Mouse (Mus musculus): Measurements from ENCODE around the gene Adarb1. TPM values are rescaled to one million over a fixed set of nuclear protein-coding genes. Genes with fewer than 3 reads are reported as not detected.

Adarb1 gene
- polyA plus RNA-seq (2012; fragmentation: generic; extraction: Trizol): 4.5 TPM

- Histone ChIP-seq H3K36me3 (ENCODE audit: control insufficient read depth, insufficient read depth) (no peaks in the 10 kb centered on the region), H3K4me3 (peak within 1 kb of the TSS; percentile 38), H3K27me3 (ENCODE audit: control insufficient read depth, insufficient read depth, insufficient read length) (no peaks in the 10 kb centered on the region), H3K79me2 (ENCODE audit: control insufficient read depth, insufficient read depth) (no peaks in the 10 kb centered on the region), H3K4me2 (ENCODE audit: low read depth) (peak within 1 kb of the TSS; percentile 98), H3ac (ENCODE audit: control insufficient read depth, insufficient read length) (peak within 1 kb of the TSS; percentile 42)
- TF ChIP-seq MYOG (IDR thresholded peaks at IDR 0.05; ENCODE audit: control insufficient read depth in 1 of 3, insufficient read depth in 1 of 3, insufficient read length in 2 of 3, low read depth in 2 of 3) (peak in 1 of 3 experiments; percentile 35), MYOD1 (IDR thresholded peaks at IDR 0.05; ENCODE audit: control insufficient read depth in 1 of 3, insufficient read length in 2 of 3, low read depth in 2 of 3) (no peak), POLR2AphosphoS2 (IDR thresholded peaks at IDR 0.05; ENCODE audit: insufficient read length, low read depth) (peak; percentile 80), MAX (IDR thresholded peaks at IDR 0.05; ENCODE audit: low read depth) (no peak), TCF3 (IDR thresholded peaks at IDR 0.05; ENCODE audit: insufficient read length, low read depth) (no peak), POLR2A (IDR thresholded peaks at IDR 0.05; ENCODE audit: insufficient read length, low read depth) (peak; percentile 95), CEBPB (IDR thresholded peaks at IDR 0.05; ENCODE audit: insufficient read depth, poor library complexity, severe bottlenecking) (no peak), USF1 (IDR thresholded peaks at IDR 0.05; ENCODE audit: low read depth) (no peak), TCF12 (IDR thresholded peaks at IDR 0.05; ENCODE audit: insufficient read depth, poor library complexity, severe bottlenecking) (no peak), SRF (IDR thresholded peaks at IDR 0.05; ENCODE audit: control insufficient read depth, insufficient read length, low read depth) (no peak), E2F4 (IDR thresholded peaks at IDR 0.05; ENCODE audit: insufficient read depth) (peak; percentile 52), REST (IDR thresholded peaks at IDR 0.05; ENCODE audit: insufficient read depth, insufficient read length) (no peak)
Measured at GRCm38 (mm10) chr10:77418138-77418537, at the start of gene Adarb1. Adarb1 (minus strand) TSS chr10:77418270.

- TF ChIP-seq CEBPB (IDR thresholded peaks at IDR 0.05; ENCODE audit: insufficient read depth, poor library complexity, severe bottlenecking) (no peak), MYOD1 (IDR thresholded peaks at IDR 0.05; ENCODE audit: control insufficient read depth in 1 of 3, insufficient read length in 2 of 3, low read depth in 2 of 3) (no peak), USF1 (IDR thresholded peaks at IDR 0.05; ENCODE audit: low read depth) (no peak), SRF (IDR thresholded peaks at IDR 0.05; ENCODE audit: control insufficient read depth, insufficient read length, low read depth) (no peak), POLR2AphosphoS2 (IDR thresholded peaks at IDR 0.05; ENCODE audit: insufficient read length, low read depth) (no peak), TCF3 (IDR thresholded peaks at IDR 0.05; ENCODE audit: insufficient read length, low read depth) (no peak), TCF12 (IDR thresholded peaks at IDR 0.05; ENCODE audit: insufficient read depth, poor library complexity, severe bottlenecking) (no peak)
- Histone ChIP-seq H3ac (ENCODE audit: control insufficient read depth, insufficient read length) (no peak overlapping the region), H3K4me2 (ENCODE audit: low read depth) (no peak overlapping the region), H3K36me3 (ENCODE audit: control insufficient read depth, insufficient read depth) (no peaks in the 10 kb centered on the region), H3K27me3 (ENCODE audit: control insufficient read depth, insufficient read depth, insufficient read length) (no peaks in the 10 kb centered on the region), H3K4me3 (no peak overlapping the region), H3K79me2 (ENCODE audit: control insufficient read depth, insufficient read depth) (no peaks in the 10 kb centered on the region)
Measured at GRCm38 (mm10) chr10:77467407-77467806, 49.3 kb upstream of the Adarb1 start.

GRCm38 (mm10) chr10:77465902-77466301, 47.8 kb upstream of the Adarb1 start:
- TF ChIP-seq REST (IDR thresholded peaks at IDR 0.05; ENCODE audit: insufficient read depth, insufficient read length) (no peak), POLR2A (IDR thresholded peaks at IDR 0.05; ENCODE audit: insufficient read length, low read depth) (no peak), MAX (IDR thresholded peaks at IDR 0.05; ENCODE audit: low read depth) (no peak), POLR2AphosphoS2 (IDR thresholded peaks at IDR 0.05; ENCODE audit: insufficient read length, low read depth) (no peak), SRF (IDR thresholded peaks at IDR 0.05; ENCODE audit: control insufficient read depth, insufficient read length, low read depth) (no peak), TCF12 (IDR thresholded peaks at IDR 0.05; ENCODE audit: insufficient read depth, poor library complexity, severe bottlenecking) (peak; percentile 35), MYOD1 (IDR thresholded peaks at IDR 0.05; ENCODE audit: control insufficient read depth in 1 of 3, insufficient read length in 2 of 3, low read depth in 2 of 3) (peak; percentile 27 to 96 (median 77)), USF1 (IDR thresholded peaks at IDR 0.05; ENCODE audit: low read depth) (no peak), MYOG (IDR thresholded peaks at IDR 0.05; ENCODE audit: control insufficient read depth in 1 of 3, insufficient read depth in 1 of 3, insufficient read length in 2 of 3, low read depth in 2 of 3) (peak; percentile 73 to 94 (median 77)), CEBPB (IDR thresholded peaks at IDR 0.05; ENCODE audit: insufficient read depth, poor library complexity, severe bottlenecking) (no peak), TCF3 (IDR thresholded peaks at IDR 0.05; ENCODE audit: insufficient read length, low read depth) (peak; percentile 70), E2F4 (IDR thresholded peaks at IDR 0.05; ENCODE audit: insufficient read depth) (no peak)
- Histone ChIP-seq H3K79me2 (ENCODE audit: control insufficient read depth, insufficient read depth) (no peaks in the 10 kb centered on the region), H3K4me2 (ENCODE audit: low read depth) (peak overlapping the region; percentile 13), H3K36me3 (ENCODE audit: control insufficient read depth, insufficient read depth) (no peaks in the 10 kb centered on the region), H3ac (ENCODE audit: control insufficient read depth, insufficient read length) (no peak overlapping the region), H3K27me3 (ENCODE audit: control insufficient read depth, insufficient read depth, insufficient read length) (peaks cover 6% of the 10 kb centered on the region), H3K4me3 (no peak overlapping the region)

- Histone ChIP-seq H3K79me2 (ENCODE audit: control insufficient read depth, insufficient read depth) (no peaks in the 10 kb centered on the region), H3K4me2 (ENCODE audit: low read depth) (no peak overlapping the region)
- no peak for TF ChIP-seq POLR2A (IDR thresholded peaks at IDR 0.05; ENCODE audit: insufficient read length, low read depth)
- no peak for TF ChIP-seq MAX (IDR thresholded peaks at IDR 0.05; ENCODE audit: low read depth)
- no peak for TF ChIP-seq POLR2AphosphoS2 (IDR thresholded peaks at IDR 0.05; ENCODE audit: insufficient read length, low read depth)
- TF ChIP-seq CEBPB (IDR thresholded peaks at IDR 0.05; ENCODE audit: insufficient read depth, poor library complexity, severe bottlenecking): no peak
- TF ChIP-seq TCF3 (IDR thresholded peaks at IDR 0.05; ENCODE audit: insufficient read length, low read depth): no peak
- TF ChIP-seq USF1 (IDR thresholded peaks at IDR 0.05; ENCODE audit: low read depth): no peak
- no peak for TF ChIP-seq SRF (IDR thresholded peaks at IDR 0.05; ENCODE audit: control insufficient read depth, insufficient read length, low read depth)
- TF ChIP-seq MYOG (IDR thresholded peaks at IDR 0.05; ENCODE audit: control insufficient read depth in 1 of 3, insufficient read depth in 1 of 3, insufficient read length in 2 of 3, low read depth in 2 of 3): no peak
- TF ChIP-seq TCF12 (IDR thresholded peaks at IDR 0.05; ENCODE audit: insufficient read depth, poor library complexity, severe bottlenecking): no peak
- TF ChIP-seq REST (IDR thresholded peaks at IDR 0.05; ENCODE audit: insufficient read depth, insufficient read length): no peak
Measured at GRCm38 (mm10) chr10:77464181-77464936, 46.3 kb upstream of the Adarb1 start.

More at GRCm38 (mm10) chr10:77464181-77464936, 46.3 kb upstream of the Adarb1 start:
- Histone ChIP-seq H3K27me3 (ENCODE audit: control insufficient read depth, insufficient read depth, insufficient read length) (peaks cover 6% of the 10 kb centered on the region), H3K4me3 (no peak overlapping the region), H3K36me3 (ENCODE audit: control insufficient read depth, insufficient read depth) (no peaks in the 10 kb centered on the region), H3ac (ENCODE audit: control insufficient read depth, insufficient read length) (no peak overlapping the region)

Measured in myocyte (in vitro differentiated cells).